Mouse (Mus musculus) C2C12 (cell line): Measurements from ENCODE around the gene Ngdn. TPM values are rescaled to one million over a fixed set of nuclear protein-coding genes. Genes with fewer than 3 reads are reported as not detected.
"Not testable (repeated sequence)": the region's sequence is repeated elsewhere in the genome, so short reads cannot be mapped to it uniquely, and the experiment has no call there.

Experiments used
- H3K27me3 ChIP-seq: one replicate; pipeline ENCODE4 v1.6.1; 2011; ENCODE audit not compliant: control insufficient read depth, insufficient read depth, insufficient read length
- H3K36me3 ChIP-seq: one replicate; pipeline ENCODE4 v1.6.1; 2011; ENCODE audit not compliant: control insufficient read depth, insufficient read depth
- H3K4me3 ChIP-seq: one replicate; pipeline ENCODE4 v1.5.1; 2011; ENCODE audit warnings: mild to moderate bottlenecking, control low read depth; ENCODE audit not compliant: poor library complexity, insufficient read depth, severe bottlenecking
- H3K79me2 ChIP-seq: one replicate; pipeline ENCODE4 v1.6.1; 2011; ENCODE audit not compliant: control insufficient read depth, insufficient read depth
- H3K79me3 ChIP-seq: one replicate; pipeline ENCODE4 v1.6.1; 2011; ENCODE audit warnings: low read depth, control low read depth
- H3ac ChIP-seq: one replicate; pipeline ENCODE3; 2011; ENCODE audit warnings: low read depth; ENCODE audit not compliant: control insufficient read depth, insufficient read length
- CEBPB ChIP-seq: IDR thresholded peaks from one replicate; pipeline ENCODE4 v1.6.1; 2011; ENCODE audit warnings: low read depth, mild to moderate bottlenecking, control low read depth, moderate library complexity
- CTCF ChIP-seq: IDR thresholded peaks from one replicate; pipeline ENCODE4 v1.5.1; 2011; ENCODE audit not compliant: control insufficient read depth, insufficient read depth, insufficient read length
- FOSL1 ChIP-seq: IDR thresholded peaks from one replicate; pipeline ENCODE4 v1.8.0; 2011; ENCODE audit warnings: mild to moderate bottlenecking, low read length; ENCODE audit not compliant: poor library complexity, insufficient read depth, severe bottlenecking
- MAX ChIP-seq: IDR thresholded peaks from one replicate; pipeline ENCODE4 v1.6.1; 2011; ENCODE audit warnings: mild to moderate bottlenecking, control low read depth
- MYOD1 ChIP-seq: IDR thresholded peaks from one replicate; pipeline ENCODE4 v1.6.1; 2011; ENCODE audit warnings: low read depth; ENCODE audit not compliant: control insufficient read depth, insufficient read length
- MYOG ChIP-seq: IDR thresholded peaks from one replicate; pipeline ENCODE4 v1.6.1; 2011; ENCODE audit not compliant: control insufficient read depth, insufficient read length; ENCODE audit errors: extremely low read depth
- USF1 ChIP-seq: IDR thresholded peaks from one replicate; pipeline ENCODE4 v1.6.1; 2011; ENCODE audit warnings: low read depth, mild to moderate bottlenecking, control low read depth, moderate library complexity
- polyA plus RNA-seq: library from polyadenylated mRNA; unstranded; fragments of >200 nt; fragmentation: generic; extraction: Trizol; gene quantifications from one replicate; pipeline ENCODE4 v1.2.1, GENCODE M21; 2012; ENCODE audit warnings: missing spikeins

The Ngdn gene
- polyA plus RNA-seq, 1 experiment: 56.0 TPM

DNA sequence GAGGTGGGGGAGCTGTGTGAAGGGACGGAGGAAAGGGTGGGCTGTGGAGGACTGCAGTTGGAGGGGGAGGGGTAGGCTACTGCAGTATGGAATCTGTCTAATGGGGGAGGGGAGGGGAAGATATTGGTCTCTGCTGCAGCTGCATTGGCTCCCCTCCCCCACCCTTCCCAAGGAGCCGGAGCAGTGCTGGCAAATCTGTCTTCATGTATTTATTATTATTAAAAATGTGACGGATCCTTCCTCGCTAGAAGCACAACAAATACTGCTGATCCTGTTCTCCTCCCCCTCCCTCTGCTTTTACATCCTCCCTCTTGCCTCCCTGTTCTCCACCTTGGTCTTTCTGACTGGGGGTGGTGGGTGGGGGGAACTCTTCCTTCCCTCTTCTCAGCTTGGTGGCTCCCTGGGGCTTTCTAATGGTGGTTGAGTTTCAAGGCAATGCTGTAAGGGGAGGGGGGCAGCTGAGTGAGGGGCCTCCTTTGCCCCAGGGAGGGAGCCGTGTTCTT lies 13.1 kb downstream of the Ngdn start:
- Histone ChIP-seq H3K79me2 (no peaks in the 10 kb centered on the region), H3K27me3 (no peaks in the 10 kb centered on the region), H3K36me3 (peaks cover 13% of the 10 kb centered on the region), H3ac (no peak overlapping the region), H3K4me3 (no peak overlapping the region), H3K79me3 (no peaks in the 10 kb centered on the region)
- TF ChIP-seq USF1 (no peak), CEBPB (no peak), CTCF (no peak), MYOG (no peak), FOSL1 (no peak), MYOD1 (no peak), MAX (no peak)

DNA sequence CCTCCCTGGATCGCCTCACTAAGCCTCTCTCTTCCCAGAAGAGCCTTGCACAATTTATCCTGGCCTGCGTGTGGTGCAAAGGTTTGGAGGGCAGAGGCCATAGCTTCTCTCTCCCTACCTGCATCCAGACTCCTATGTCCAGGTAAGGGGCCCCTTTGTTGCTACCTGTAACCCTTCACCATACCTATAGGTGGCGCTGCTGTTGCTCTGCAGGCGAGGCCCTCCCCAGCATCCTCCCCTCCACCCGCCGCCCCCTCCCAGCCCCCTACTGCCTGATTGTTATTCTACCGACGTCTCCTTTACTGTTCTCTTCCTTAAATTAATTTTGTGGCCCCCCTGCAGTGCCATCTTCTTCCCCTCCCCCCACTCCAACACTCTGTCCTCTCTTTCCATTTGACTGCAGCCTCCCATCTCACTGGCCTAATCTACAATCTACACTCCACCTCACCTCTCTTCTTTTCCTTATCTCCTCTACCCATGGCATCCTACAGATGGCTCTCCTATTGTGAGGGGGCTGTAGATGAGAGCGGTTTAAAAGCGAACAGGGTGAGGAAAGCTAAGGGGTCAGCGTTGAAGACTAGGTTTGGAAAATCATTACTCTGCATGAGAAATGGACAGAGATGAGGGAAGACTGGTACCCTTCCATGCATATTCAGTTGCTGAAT lies 13.9 kb downstream of the Ngdn start:
- Histone ChIP-seq H3K27me3 (no peaks in the 10 kb centered on the region), H3K79me3 (no peaks in the 10 kb centered on the region), H3K36me3 (peaks cover 13% of the 10 kb centered on the region), H3ac (no peak overlapping the region), H3K4me3 (no peak overlapping the region), H3K79me2 (no peaks in the 10 kb centered on the region)
- TF ChIP-seq CEBPB: no peak
- no peak for TF ChIP-seq MYOD1
- no peak for TF ChIP-seq MAX
- TF ChIP-seq USF1: no peak
- no peak for TF ChIP-seq CTCF
- TF ChIP-seq FOSL1: no peak
- TF ChIP-seq MYOG: no peak

DNA sequence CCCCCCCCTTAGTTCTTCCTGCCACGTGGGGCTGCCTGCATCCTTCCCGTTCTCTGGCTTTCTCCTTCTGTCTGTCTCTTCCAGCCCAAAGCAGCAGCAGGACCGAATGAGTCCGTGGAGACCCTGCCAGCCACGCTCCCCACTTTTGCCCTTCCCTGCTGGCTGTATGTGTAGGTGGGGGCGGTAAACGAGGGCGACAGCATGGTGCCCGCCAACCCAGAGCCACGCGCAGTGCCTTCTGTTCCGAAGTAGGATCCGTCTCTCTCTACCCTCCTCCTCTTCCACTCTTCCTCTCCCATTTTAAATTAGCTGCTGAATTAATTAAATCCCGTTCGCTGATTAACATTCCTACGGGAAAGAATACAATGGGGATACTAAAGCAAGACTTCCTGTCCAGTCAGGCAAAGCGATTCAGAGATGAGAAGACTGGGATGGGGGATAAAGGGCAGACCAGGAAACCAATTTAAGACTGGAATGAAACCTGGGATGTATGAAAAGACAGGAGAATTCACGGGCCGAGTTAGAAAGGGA lies 17.5 kb downstream of the Ngdn start:
- H3K36me3 ChIP-seq: no peaks in the 10 kb centered on the region
- no peaks in the 10 kb centered on the region for H3K79me3 ChIP-seq
- H3K4me3 ChIP-seq: no peak overlapping the region
- no peak for TF ChIP-seq CEBPB
- TF ChIP-seq USF1: no peak
- TF ChIP-seq MAX: no peak
- TF ChIP-seq MYOD1: no peak
- TF ChIP-seq MYOG: no peak
- TF ChIP-seq FOSL1: no peak
- no peak for TF ChIP-seq CTCF
- no peak overlapping the region for H3ac ChIP-seq
- H3K79me2 ChIP-seq: no peaks in the 10 kb centered on the region
- no peaks in the 10 kb centered on the region for H3K27me3 ChIP-seq

DNA sequence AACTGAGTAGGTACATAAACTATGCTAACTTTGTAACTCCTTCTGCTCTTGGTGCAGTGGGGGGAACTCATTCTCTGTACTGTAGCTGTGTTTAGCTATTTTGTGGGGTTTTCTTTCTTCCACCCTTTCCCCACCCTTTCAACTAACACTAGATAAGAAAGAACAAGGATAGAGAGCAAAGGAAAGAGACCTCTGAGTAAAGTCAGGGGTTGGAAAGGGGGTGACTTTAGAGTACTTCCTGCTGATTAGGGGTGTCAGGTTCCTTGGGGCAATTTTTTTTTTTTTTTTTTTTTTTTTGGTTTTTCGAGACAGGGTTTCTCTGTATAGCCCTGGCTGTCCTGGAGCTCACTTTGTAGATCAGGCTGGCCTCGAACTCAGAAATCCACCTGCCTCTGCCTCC lies 28.4 kb downstream of the Ngdn start:
- H3K27me3 ChIP-seq, H3K79me2 ChIP-seq, H3ac ChIP-seq, H3K36me3 ChIP-seq, H3K4me3 ChIP-seq, H3K79me3 ChIP-seq: not testable (repeated sequence)

DNA sequence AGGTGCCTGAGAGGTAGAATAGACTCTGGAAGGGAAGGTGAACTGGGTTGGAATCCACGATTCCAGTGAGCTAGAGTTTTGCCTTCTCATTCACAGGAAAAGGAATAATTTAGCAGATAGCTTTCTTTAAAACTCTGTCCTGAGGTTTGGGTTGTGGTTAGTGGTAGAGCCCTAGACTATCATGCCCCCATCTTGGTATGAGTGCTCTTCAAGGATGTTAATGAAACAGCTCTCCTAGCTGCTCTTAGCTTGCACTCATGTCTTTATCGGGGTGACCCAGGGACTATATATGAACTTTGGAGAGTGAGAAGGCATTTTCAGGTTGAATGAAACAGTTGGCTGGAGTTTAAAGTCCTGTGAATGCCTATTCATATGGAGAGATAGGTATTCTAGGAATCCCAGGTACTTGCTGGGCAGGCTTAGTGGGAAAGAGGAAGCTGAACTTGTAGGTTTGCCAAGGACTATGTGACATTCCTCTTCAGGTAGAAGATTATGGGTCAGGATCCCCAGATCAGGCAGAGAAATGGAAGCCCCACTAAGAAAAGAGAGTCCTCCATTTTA lies 32.8 kb downstream of the Ngdn start:
- Histone ChIP-seq H3K36me3 (no peaks in the 10 kb centered on the region), H3K27me3 (no peaks in the 10 kb centered on the region), H3K79me3 (no peaks in the 10 kb centered on the region), H3K79me2 (no peaks in the 10 kb centered on the region), H3K4me3 (no peak overlapping the region), H3ac (no peak overlapping the region)
- TF ChIP-seq CEBPB (no peak), CTCF (no peak), FOSL1 (no peak), USF1 (no peak), MYOG (no peak), MYOD1 (no peak)

DNA sequence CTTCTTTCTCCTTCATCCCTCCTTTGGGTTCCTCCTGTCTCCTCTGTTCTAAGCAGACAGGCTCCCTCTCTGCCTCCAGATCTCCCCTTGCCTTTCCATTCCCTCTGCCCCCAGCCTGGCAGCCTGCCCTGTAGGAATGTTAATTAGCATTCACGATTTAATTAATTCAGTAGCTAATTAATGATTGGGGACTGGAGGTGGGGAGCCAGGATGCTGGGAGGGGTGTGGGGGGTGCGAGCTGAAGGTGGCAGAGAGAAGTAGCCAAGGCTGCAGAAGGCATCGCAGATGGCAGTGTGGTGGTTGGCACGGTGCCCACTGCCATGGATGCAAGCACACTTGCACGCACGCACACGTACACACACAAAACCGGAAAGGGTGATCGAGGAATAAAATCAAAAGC lies 37.2 kb downstream of the Ngdn start:
- Histone ChIP-seq H3K79me2 (no peaks in the 10 kb centered on the region), H3ac (no peak overlapping the region), H3K4me3 (no peak overlapping the region), H3K79me3 (no peaks in the 10 kb centered on the region), H3K27me3 (no peaks in the 10 kb centered on the region), H3K36me3 (no peaks in the 10 kb centered on the region)
- TF ChIP-seq CTCF (no peak), MAX (no peak), FOSL1 (no peak), MYOD1 (no peak), USF1 (no peak)
